Mouse (Mus musculus) brain, embryonic 14.5 days (tissue): ENCODE results near the gene 3110082I17Rik. TPM values are rescaled to one million over a fixed set of nuclear protein-coding genes. Genes with fewer than 3 reads are reported as not detected.

ENCODE experiments used
- DNase-seq: peaks from one replicate; pipeline ENCODE4 v3.0.0-alpha.2; 2011; ENCODE audit warnings: low read depth
- CTCF ChIP-seq: fragments of 200-500 bp; IDR thresholded peaks from 2 replicates; pipeline ENCODE4 v1.5.1; 2012; ENCODE audit warnings: inconsistent platforms, mild to moderate bottlenecking, moderate library complexity, borderline replicate concordance; ENCODE audit not compliant: insufficient read depth, insufficient read length; ENCODE audit errors: extremely low read depth
- POLR2A ChIP-seq: fragments of 200-500 bp; IDR thresholded peaks from 2 replicates; pipeline ENCODE4 v1.6.1; 2012; ENCODE audit warnings: mild to moderate bottlenecking, inconsistent platforms, borderline replicate concordance; ENCODE audit not compliant: poor library complexity, insufficient read depth, insufficient read length, severe bottlenecking; ENCODE audit errors: extremely low read depth
- polyA plus RNA-seq: library from polyadenylated mRNA; depleted of rRNA; stranded (reverse); fragments of >200 nt; gene quantifications from 2 replicates; pipeline ENCODE4 v1.2.3, GENCODE M21; 2012

The 3110082I17Rik gene
- polyA plus RNA-seq, 1 experiment: 12.3 TPM

GRCm38 (mm10) chr5:139333301-139334013, 126.9 kb downstream of the 3110082I17Rik start:
- TF ChIP-seq POLR2A (no peak), CTCF (no peak)
- DNase-seq: no peak

- TF ChIP-seq POLR2A (no peak), CTCF (no peak)
- no peak for DNase-seq
Observed at GRCm38 (mm10) chr5:139332590-139333272, 127.6 kb downstream of the 3110082I17Rik start.

DNA sequence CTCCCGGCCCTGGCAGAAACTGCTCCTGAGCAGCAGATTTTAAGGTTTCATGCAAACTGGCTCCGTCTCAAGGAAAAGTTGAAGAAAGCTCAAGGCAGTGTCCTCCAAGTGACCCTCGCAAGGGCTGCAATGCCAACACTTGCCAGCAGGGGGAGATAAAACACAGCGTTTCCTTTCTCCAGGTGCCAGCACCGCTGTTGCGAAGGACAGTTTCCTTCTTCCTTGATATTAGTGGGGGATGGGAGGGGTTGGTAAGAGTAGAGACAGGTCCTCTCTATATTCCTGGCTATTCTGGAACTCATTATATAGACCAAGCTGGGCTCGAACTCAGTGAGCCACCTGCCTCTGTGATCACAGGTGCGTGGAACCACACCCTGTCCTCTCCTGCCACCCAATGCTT, 128.6 kb downstream of the 3110082I17Rik start:
- peak; percentile 65 for DNase-seq

GRCm38 (mm10) chr5:139330766-139331165, 129.6 kb downstream of the 3110082I17Rik start:
- TF ChIP-seq CTCF: no peak
- no peak for TF ChIP-seq POLR2A
- DNase-seq: no peak

More for the DNA sequence above, 128.6 kb downstream of the 3110082I17Rik start:
- TF ChIP-seq CTCF (peak; percentile 99), POLR2A (no peak)

- no peak for DNase-seq
- TF ChIP-seq POLR2A: no peak
- no peak for TF ChIP-seq CTCF
Observed at GRCm38 (mm10) chr5:139327634-139328020, 132.7 kb downstream of the 3110082I17Rik start.

GRCm38 (mm10) chr5:139326986-139327633, 133.2 kb downstream of the 3110082I17Rik start:
- DNase-seq: no peak
- TF ChIP-seq CTCF (no peak), POLR2A (no peak)

- DNase-seq: no peak
- TF ChIP-seq POLR2A (no peak), CTCF (no peak)
Observed at GRCm38 (mm10) chr5:139326111-139326696, 134.1 kb downstream of the 3110082I17Rik start.

GRCm38 (mm10) chr5:139325395-139325966, 134.8 kb downstream of the 3110082I17Rik start, which contains the start of gene Adap1:
Adap1 (minus strand) TSS chr5:139325622.
- TF ChIP-seq CTCF: peak; percentile 45; the same call in 1 of the 2 replicates
- 0 out of 2 replicates have a peak, but pooled peaks have one; percentile 0 for TF ChIP-seq POLR2A

GRCm38 (mm10) chr5:139324691-139325394, 135.5 kb downstream of the 3110082I17Rik start:
- DNase-seq: peak; percentile 26
- 0 out of 2 replicates have a peak, but pooled peaks have one; percentile 14 for TF ChIP-seq POLR2A
- TF ChIP-seq CTCF: no peak

More at GRCm38 (mm10) chr5:139325395-139325966, 134.8 kb downstream of the 3110082I17Rik start, which contains the start of gene Adap1:
- peak; percentile 49 for DNase-seq

- DNase-seq: peak; percentile 13
- TF ChIP-seq CTCF (no peak), POLR2A (no peak)
Observed at GRCm38 (mm10) chr5:139324045-139324491, 136.3 kb downstream of the 3110082I17Rik start.

GRCm38 (mm10) chr5:139323260-139323924, 136.9 kb downstream of the 3110082I17Rik start:
- DNase-seq: no peak
- no peak for TF ChIP-seq CTCF
- no peak for TF ChIP-seq POLR2A
